Mouse (Mus musculus) gastrocnemius, postnatal 25 days (tissue): Measurements from ENCODE around the gene Gm10190. TPM values are rescaled to one million over a fixed set of nuclear protein-coding genes. Genes with fewer than 3 reads are reported as not detected.

Experiments
- total RNA-seq, 2 experiments: library from RNA; stranded (reverse); gene quantifications; 1 replicate in 1 of 2; 2 replicates in 1 of 2; pipeline ENCODE4 v1.2.3; 2021

Gene Gm10190
- total RNA-seq, 2 experiments from 2014 or later: not detected

Other genes starting within 250 kb of the Gm10190 start
- gene Galm, start 246.1 kb downstream of the Gm10190 start, total RNA-seq: 1 to 10 TPM; 1.3 to 2.7 TPM
- gene Srsf7, start 166.2 kb downstream of the Gm10190 start, total RNA-seq: 10 to 100 TPM; 23.4 to 23.9 TPM
- gene Ttc39d, start 166.1 kb downstream of the Gm10190 start, total RNA-seq: not detected
- 1 to 10 TPM; 4.7 to 5.6 TPM for gene Gemin6, start 149.1 kb downstream of the Gm10190 start, total RNA-seq
- 1 to 10 TPM; 6.5 to 7.7 TPM for gene Morn2, start 83.3 kb downstream of the Gm10190 start, total RNA-seq
- gene Dhx57, start 83.1 kb downstream of the Gm10190 start, total RNA-seq: 1 to 10 TPM; 6.6 to 8.1 TPM
- gene Arhgef33, start 66.1 kb downstream of the Gm10190 start, total RNA-seq: not detected
- gene Sos1, start 106.9 kb upstream of the Gm10190 start, total RNA-seq: 10 to 100 TPM; 12.8 to 14.7 TPM
- gene Cdkl4, start 204.3 kb upstream of the Gm10190 start, total RNA-seq: not detected